Mouse (Mus musculus) urinary bladder, postnatal 10 days (tissue): ENCODE results near the gene Gm20388.

ENCODE experiments used
- DNase-seq: peaks from one replicate; pipeline ENCODE4 v3.0.0; 2022; ENCODE audit warnings: low spot score

Gene Gm20388

GRCm38 (mm10) chr8:120607460-120607859, 696.8 kb downstream of the Gm20388 start:
- DNase-seq = no peak

- DNase-seq = no peak
Observed at GRCm38 (mm10) chr8:120607885-120608284, 697.2 kb downstream of the Gm20388 start.

- no peak for DNase-seq
Observed at GRCm38 (mm10) chr8:120610824-120611223, 700.2 kb downstream of the Gm20388 start.

- no peak for DNase-seq
Observed at GRCm38 (mm10) chr8:120614491-120614890, 703.9 kb downstream of the Gm20388 start.

- DNase-seq = no peak
Observed at GRCm38 (mm10) chr8:120616663-120617626, 706.3 kb downstream of the Gm20388 start.

GRCm38 (mm10) chr8:120618110-120618509, 707.5 kb downstream of the Gm20388 start:
- no peak for DNase-seq

- DNase-seq = no peak
Observed at GRCm38 (mm10) chr8:120619235-120620180, 708.9 kb downstream of the Gm20388 start.

- DNase-seq = no peak
Observed at GRCm38 (mm10) chr8:120620441-120620840, 709.8 kb downstream of the Gm20388 start.

GRCm38 (mm10) chr8:120622161-120622560, 711.5 kb downstream of the Gm20388 start:
- no peak for DNase-seq

GRCm38 (mm10) chr8:120623608-120624007, 713.0 kb downstream of the Gm20388 start:
- no peak for DNase-seq

GRCm38 (mm10) chr8:120626461-120626860, 715.8 kb downstream of the Gm20388 start:
- DNase-seq = no peak

- DNase-seq = no peak
Observed at GRCm38 (mm10) chr8:120627298-120627697, 716.7 kb downstream of the Gm20388 start.

GRCm38 (mm10) chr8:120630031-120630430, 719.4 kb downstream of the Gm20388 start:
- DNase-seq = no peak

GRCm38 (mm10) chr8:120630848-120631247, 720.2 kb downstream of the Gm20388 start:
- DNase-seq = no peak

GRCm38 (mm10) chr8:120631441-120632375, 721.1 kb downstream of the Gm20388 start:
- DNase-seq = no peak

GRCm38 (mm10) chr8:120632969-120633664, 722.5 kb downstream of the Gm20388 start:
- DNase-seq = no peak

- no peak for DNase-seq
Observed at GRCm38 (mm10) chr8:120633665-120634271, 723.1 kb downstream of the Gm20388 start.

GRCm38 (mm10) chr8:120634329-120634839, 723.7 kb downstream of the Gm20388 start:
- DNase-seq = no peak

- no peak for DNase-seq
Observed at GRCm38 (mm10) chr8:120641245-120641644, 730.6 kb downstream of the Gm20388 start.

- DNase-seq = no peak
Observed at GRCm38 (mm10) chr8:120642031-120642662, 731.5 kb downstream of the Gm20388 start.
